Mouse (Mus musculus) liver, embryonic 14.5 days (tissue): ENCODE data around the gene 1700012B09Rik.

Source experiments
- CTCF ChIP-seq: IDR thresholded peaks from 2 replicates; pipeline ENCODE4 v1.5.1; 2016; ENCODE audit warnings: antibody characterized with exemption, low read depth, control low read depth
- EP300 ChIP-seq: IDR thresholded peaks from 2 replicates; pipeline ENCODE4 v1.6.1; 2016; ENCODE audit warnings: antibody characterized with exemption, low read depth

GRCm38 (mm10) chr9:14740151-14740924 lies 30.5 kb downstream of the 1700012B09Rik start, which contains the start of gene Piwil4:
- TF ChIP-seq CTCF (no peak), EP300 (no peak)
